8 mouse cellular contexts compared by ENCODE assay signal in genomic region chr9:56041372-56042180, GRCm38 (mm10). TPM values are rescaled to one million over a fixed set of nuclear protein-coding genes. Genes with fewer than 3 reads are reported as not detected.
DNase-seq lines count a peak whose midpoint lies in the region; ATAC-seq lines count a peak whose summit lies in the region.

Gene Rcn2, plus strand, starts transcription at chr9:56041845.

- peak within 1 kb of the TSS; percentile 81 for H3K4me2 ChIP-seq in intestine, embryonic 14.5 days (ENCODE audit: low read length)

- H3K4me3 ChIP-seq in intestine, embryonic 14.5 days (ENCODE audit: low read depth, low read length) = peak within 1 kb of the TSS; percentile 90

- peak; percentile 100 for ATAC-seq in intestine, embryonic 14.5 days (replicated peaks; ENCODE audit: low FRiP score, low TSS enrichment, low read depth)

- H3K4me1 ChIP-seq in intestine, embryonic 14.5 days (replicated peaks; ENCODE audit: control insufficient read depth, insufficient read depth, low read length) = peaks cover 12% of the 10 kb centered on the region

- peak within 1 kb of the TSS; percentile 96 for H3K27ac ChIP-seq in intestine, embryonic 14.5 days (ENCODE audit: low read depth)

- peak; percentile 97 for DNase-seq in adrenal gland, adult 18-20 months (ENCODE audit: low spot score in 2 of 2)
- peak; percentile 97 for DNase-seq in embryo, embryonic 11 days
- peak; percentile 95 for DNase-seq in gastrocnemius, postnatal 25 days
- DNase-seq in intestine, embryonic 14.5 days (ENCODE audit: low spot score) = peak; percentile 97
- peak; percentile 96 for DNase-seq in left cerebral cortex, postnatal 14 days (ENCODE audit: low spot score in 2 of 2)
- peak; percentile 95 for DNase-seq in mesoderm, embryonic 11.5 days (ENCODE audit: low read depth, low spot score)
- DNase-seq in right cerebral cortex, postnatal 36 days (ENCODE audit: low spot score in 2 of 2) = peak; percentile 93
- DNase-seq in yolk sac, embryonic 10.5 days (ENCODE audit: low spot score) = peak; percentile 96

- H3K36me3 ChIP-seq in intestine, embryonic 14.5 days (ENCODE audit: control insufficient read depth, insufficient read depth, low read length) = peaks cover 18% of the 10 kb centered on the region

- H3K9me3 ChIP-seq in intestine, embryonic 14.5 days (ENCODE audit: control insufficient read depth, low read length) = no peaks in the 10 kb centered on the region

- H3K9ac ChIP-seq in intestine, embryonic 14.5 days (ENCODE audit: low read length) = peak within 1 kb of the TSS; percentile 94

- 1% methylated on average over 42 of the region's 49 CpGs for WGBS in intestine, embryonic 14.5 days

- H3K27me3 ChIP-seq in intestine, embryonic 14.5 days (replicated peaks; ENCODE audit: control insufficient read depth, insufficient read depth, low read length) = no peaks in the 10 kb centered on the region

- intact Hi-C loops in left cerebral cortex, postnatal 14 days (cut with DNase I) = loop anchor here (10.0 kb wide), 1 partner anchor 107 kb away; the partner anchor contains the start of gene Scaper

RNA-seq across cellular contexts. Expression of gene Rcn2, which starts in this region (rescaled TPM):
- 10 to 100 TPM; 35.9 to 39.9 TPM for total RNA-seq in adrenal gland, adult 18-20 months (2021)
- 10 to 100 TPM; 18.8 to 20.3 TPM for total RNA-seq in gastrocnemius, postnatal 25 days (2021)
- 196 and 220 TPM in 2 replicates for polyA plus RNA-seq in intestine, embryonic 14.5 days (2014; fragmentation: Nextera tagmentation; extraction: Ambion mirVana)
- 100 to 1,000 TPM; 114 to 123 TPM for total RNA-seq in left cerebral cortex, postnatal 14 days (2021)

Comparison
In these comparisons a context has a peak if more than half of its experiments do, and no peak if none do; other contexts are left out.
1. Peak in every context shown above with its lines: DNase-seq, ATAC-seq, H3K4me3 ChIP-seq and H3K27ac ChIP-seq.